Mouse (Mus musculus) intestine, embryonic 14.5 days (tissue): Measurements from ENCODE around the gene Rab30. TPM values are rescaled to one million over a fixed set of nuclear protein-coding genes. Genes with fewer than 3 reads are reported as not detected.
"Not testable (repeated sequence)": the region's sequence is repeated elsewhere in the genome, so short reads cannot be mapped to it uniquely, and the experiment has no call there.

Experiments used
- ATAC-seq: fragments of 200-750 bp; cut with Nextera tagmentation; replicated peaks from 2 replicates; pipeline ENCODE4 v1.8.0; 2017; ENCODE audit warnings: low read depth, moderate number of reproducible peaks, moderate TSS enrichment, moderate library complexity; ENCODE audit not compliant: low FRiP score, low TSS enrichment
- DNase-seq: peaks from one replicate; pipeline ENCODE4 v3.0.0-alpha.2; 2018; ENCODE audit warnings: low spot score
- H3K27ac ChIP-seq: fragments of 300-500 bp; sonication (generic); 2 replicates; pipeline ENCODE4 v1.5.1; 2014; ENCODE audit warnings: low read depth, mild to moderate bottlenecking, control low read depth
- H3K27me3 ChIP-seq: fragments of 300-500 bp; sonication (generic); replicated peaks from 2 replicates; pipeline ENCODE4 v1.6.1; 2014; ENCODE audit warnings: low read length, control low read depth; ENCODE audit not compliant: control insufficient read depth, insufficient read depth
- H3K36me3 ChIP-seq: fragments of 300-500 bp; sonication (generic); 2 replicates; pipeline ENCODE4 v1.6.1; 2014; ENCODE audit warnings: low read length, control low read depth; ENCODE audit not compliant: control insufficient read depth, insufficient read depth
- H3K4me1 ChIP-seq: fragments of 300-500 bp; sonication (generic); replicated peaks from 2 replicates; pipeline ENCODE4 v1.6.1; 2014; ENCODE audit warnings: low read length, control low read depth, mixed read lengths; ENCODE audit not compliant: control insufficient read depth, insufficient read depth
- H3K4me2 ChIP-seq: fragments of 300-500 bp; sonication (generic); 2 replicates; pipeline ENCODE4 v1.6.1; 2014; ENCODE audit warnings: low read length
- H3K4me3 ChIP-seq: fragments of 300-500 bp; sonication (generic); 2 replicates; pipeline ENCODE4 v1.5.1; 2014; ENCODE audit warnings: low read depth, low read length, control low read depth, mixed read lengths
- H3K9ac ChIP-seq: fragments of 300-500 bp; sonication (generic); 2 replicates; pipeline ENCODE4 v1.6.1; 2014; ENCODE audit warnings: mild to moderate bottlenecking, low read length
- H3K9me3 ChIP-seq: fragments of 300-500 bp; sonication (generic); 2 replicates; pipeline ENCODE4 v1.6.1; 2016; ENCODE audit warnings: low read length, control low read depth; ENCODE audit not compliant: control insufficient read depth
- WGBS: fragments of 180-500 bp; shearing (Covaris S2); extraction: QIAGEN DNeasy Blood & Tissue Kit; methylation state at CpG from one replicate; pipeline ENCODE4 v1.1.7; 2014; 5-methylcytosine and 5-hydroxymethylcytosine counted together
- polyA plus RNA-seq: library from polyadenylated mRNA; unstranded; fragments of >200 nt; fragmentation: Nextera tagmentation; extraction: Ambion mirVana; gene quantifications from 2 replicates; pipeline ENCODE4 v1.2.1, GENCODE M21; 2014

The Rab30 gene
- polyA plus RNA-seq, 1 experiment from 2014 or later: 19.1 TPM

DNA sequence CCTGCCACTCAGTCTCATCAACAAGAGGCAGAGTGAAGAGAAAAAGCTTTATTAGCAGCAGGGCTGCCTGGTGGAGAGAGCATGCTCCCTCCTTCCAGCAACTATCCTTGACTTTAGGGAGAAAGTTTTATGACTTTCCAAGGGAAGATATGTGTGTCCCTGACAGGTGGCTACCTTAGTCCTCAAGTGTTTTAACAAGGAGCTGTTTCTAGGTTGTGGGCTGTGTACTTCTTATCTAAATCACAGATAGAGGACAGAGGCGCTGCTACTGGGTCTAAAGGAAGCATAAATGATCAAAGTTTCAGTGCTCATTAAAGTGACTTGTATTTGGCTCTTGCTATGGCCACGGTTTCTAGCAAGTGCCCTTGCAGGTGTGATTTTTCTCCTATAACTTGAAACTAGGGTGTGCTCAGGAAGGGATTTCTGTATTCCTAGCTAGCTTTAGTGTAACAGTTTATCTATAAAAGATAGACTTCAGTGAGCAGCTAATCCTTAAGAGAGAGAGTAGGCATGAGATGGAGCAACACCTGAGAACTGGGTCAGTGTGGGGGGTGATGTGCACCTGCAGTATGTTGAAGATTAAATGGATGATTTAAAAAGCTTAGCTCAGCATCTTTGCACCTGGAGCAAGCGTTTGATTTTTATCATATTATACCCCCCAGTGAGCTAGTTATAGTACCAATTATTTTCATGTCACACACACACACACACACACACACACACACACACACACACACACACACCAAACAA lies 21.1 kb upstream of the Rab30 start:
- Histone ChIP-seq H3K4me3 (no peak overlapping the region), H3K9me3 (no peaks in the 10 kb centered on the region), H3K27ac (no peak overlapping the region), H3K36me3 (no peaks in the 10 kb centered on the region), H3K4me2 (no peak overlapping the region), H3K27me3 (0 out of 2 replicates have a peak, but pooled peaks cover 2% of the 10 kb centered on the region), H3K4me1 (no peaks in the 10 kb centered on the region), H3K9ac (no peak overlapping the region)
- ATAC-seq (no peak), DNase-seq (no peak)
- 63% methylated on average over 3 of the region's 3 CpGs for WGBS

DNA sequence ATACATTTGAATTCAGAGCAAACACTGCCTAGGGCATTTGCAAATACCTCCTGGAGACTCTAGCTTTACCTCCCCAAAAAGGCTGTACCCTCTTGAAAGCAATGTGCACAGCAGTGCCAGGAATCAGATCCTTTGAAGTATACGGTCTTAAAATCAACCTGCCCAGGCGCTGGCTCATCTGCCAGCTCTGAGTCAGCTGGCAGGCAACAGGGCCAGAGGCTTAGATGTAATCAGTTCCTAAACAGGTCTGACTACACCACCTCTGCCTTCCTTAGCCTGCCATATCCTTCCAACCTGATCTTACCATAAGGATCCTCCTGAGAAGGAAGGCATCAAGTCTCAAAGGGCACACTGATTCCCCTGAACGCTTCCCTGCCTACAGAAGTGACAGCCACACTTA lies 17.7 kb upstream of the Rab30 start:
- DNase-seq (no peak), ATAC-seq (no peak)
- WGBS: 34% methylated on average over 3 of the region's 3 CpGs
- Histone ChIP-seq H3K4me3 (no peak overlapping the region), H3K9me3 (no peaks in the 10 kb centered on the region), H3K4me2 (no peak overlapping the region), H3K36me3 (no peaks in the 10 kb centered on the region), H3K27ac (no peak overlapping the region), H3K4me1 (no peaks in the 10 kb centered on the region), H3K27me3 (0 out of 2 replicates have a peak, but pooled peaks cover 2% of the 10 kb centered on the region), H3K9ac (no peak overlapping the region)

DNA sequence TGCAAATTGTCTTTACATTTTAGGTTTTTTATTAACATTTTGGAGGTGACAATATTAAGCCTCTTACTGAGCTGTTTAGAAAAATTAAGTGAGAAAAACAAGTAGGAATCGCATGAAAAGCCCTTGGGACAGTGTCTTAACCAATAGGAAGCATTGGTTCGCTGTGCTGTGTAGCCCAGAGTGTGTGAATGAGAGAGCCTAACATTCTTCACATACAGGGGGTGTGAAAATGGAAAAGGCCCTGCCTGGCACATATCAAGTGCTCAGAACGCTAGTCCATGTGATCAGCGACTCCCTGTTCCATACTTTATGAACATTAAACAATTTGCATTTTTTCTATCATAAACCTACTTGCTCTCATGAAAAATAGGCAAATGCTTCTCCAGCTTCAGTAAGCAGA lies 17.1 kb upstream of the Rab30 start:
- WGBS: 64% methylated on average over 4 of the region's 4 CpGs
- Histone ChIP-seq H3K4me3 (no peak overlapping the region), H3K27ac (no peak overlapping the region), H3K36me3 (no peaks in the 10 kb centered on the region), H3K27me3 (0 out of 2 replicates have a peak, but pooled peaks cover 2% of the 10 kb centered on the region), H3K9me3 (no peaks in the 10 kb centered on the region), H3K9ac (no peak overlapping the region), H3K4me1 (no peaks in the 10 kb centered on the region), H3K4me2 (no peak overlapping the region)
- no peak for ATAC-seq
- no peak for DNase-seq

DNA sequence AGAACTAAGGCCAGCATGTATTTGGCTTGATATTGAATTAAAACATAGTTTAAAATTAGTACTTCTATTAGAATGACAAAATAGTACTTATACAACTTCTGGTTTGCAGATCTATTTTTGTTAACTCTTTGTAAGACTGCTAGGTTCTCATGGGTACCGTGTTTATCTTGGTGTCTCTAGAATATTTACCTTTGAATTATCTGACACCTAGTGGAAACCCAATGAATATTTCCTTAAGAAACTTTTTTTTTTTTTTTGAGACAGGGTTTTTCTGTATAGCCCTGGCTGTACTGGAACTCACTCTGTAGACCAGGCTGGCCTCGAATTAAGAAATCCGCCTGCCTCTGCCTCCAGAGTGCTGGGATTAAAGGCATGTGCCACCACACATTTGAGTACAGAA lies 11.8 kb upstream of the Rab30 start:
- H3K9me3 ChIP-seq, H3K4me2 ChIP-seq, H3K27ac ChIP-seq, H3K4me1 ChIP-seq, ATAC-seq, DNase-seq, H3K9ac ChIP-seq, H3K4me3 ChIP-seq, H3K27me3 ChIP-seq: not testable (repeated sequence)
- H3K36me3 ChIP-seq: peaks cover 14% of the 10 kb centered on the region; the same call in 1 of the 2 replicates
- WGBS: 74% methylated on average over 3 of the region's 3 CpGs

DNA sequence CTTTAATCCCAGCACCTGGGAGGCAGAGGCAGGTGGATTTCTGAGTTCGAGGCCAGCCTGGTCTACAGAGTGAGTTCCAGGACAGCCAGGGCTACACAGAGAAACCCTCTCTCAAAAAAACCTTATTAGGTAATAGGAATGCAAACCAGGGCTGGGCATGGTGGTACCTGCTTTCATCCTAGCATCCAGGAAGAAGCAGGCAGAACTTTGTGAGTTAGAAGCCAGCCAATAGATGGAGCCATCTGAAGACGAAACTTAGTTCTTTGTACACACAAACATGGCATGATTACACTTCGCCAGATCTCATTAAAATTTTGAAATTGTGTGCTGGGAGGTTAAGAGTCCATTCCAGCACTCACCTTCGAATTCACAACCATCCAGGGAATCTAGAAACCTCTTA lies 10.9 kb upstream of the Rab30 start:
- Histone ChIP-seq H3K4me3 (no peak overlapping the region), H3K4me2 (no peak overlapping the region), H3K27ac (no peak overlapping the region), H3K9me3 (no peaks in the 10 kb centered on the region), H3K36me3 (peaks cover 14% of the 10 kb centered on the region; the same call in 1 of the 2 replicates), H3K9ac (no peak overlapping the region), H3K27me3 (no peaks in the 10 kb centered on the region), H3K4me1 (no peaks in the 10 kb centered on the region)
- DNase-seq: no peak
- WGBS: 69% methylated on average over 4 of the region's 4 CpGs
- no peak for ATAC-seq

DNA sequence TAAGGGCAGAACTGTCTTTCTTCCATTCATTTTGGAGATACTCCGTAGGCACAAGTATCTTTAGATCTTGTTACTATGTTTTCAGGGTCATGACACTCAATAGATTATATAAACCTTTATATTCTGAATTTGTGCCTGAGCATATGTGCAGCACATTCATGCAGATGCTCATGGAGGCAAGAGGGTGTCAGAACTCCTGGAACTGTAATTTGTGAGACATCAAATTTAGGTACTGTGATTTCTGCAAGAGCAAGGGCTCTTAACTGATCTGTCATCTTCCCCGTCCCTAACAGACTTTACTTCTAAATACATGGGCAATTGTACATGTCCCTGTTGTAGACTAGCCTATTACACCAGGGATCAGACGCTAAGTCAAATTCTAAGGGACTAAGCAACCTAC lies 10.4 kb upstream of the Rab30 start:
- WGBS: 66% methylated on average over 3 of the region's 3 CpGs
- no peaks in the 10 kb centered on the region for H3K9me3 ChIP-seq
- H3K4me3 ChIP-seq: no peak overlapping the region
- no peak overlapping the region for H3K27ac ChIP-seq
- no peaks in the 10 kb centered on the region for H3K27me3 ChIP-seq
- DNase-seq: no peak
- H3K4me1 ChIP-seq: no peaks in the 10 kb centered on the region
- peaks cover 18% of the 10 kb centered on the region; the same call in 1 of the 2 replicates for H3K36me3 ChIP-seq
- no peak overlapping the region for H3K4me2 ChIP-seq
- H3K9ac ChIP-seq: no peak overlapping the region
- ATAC-seq: no peak

DNA sequence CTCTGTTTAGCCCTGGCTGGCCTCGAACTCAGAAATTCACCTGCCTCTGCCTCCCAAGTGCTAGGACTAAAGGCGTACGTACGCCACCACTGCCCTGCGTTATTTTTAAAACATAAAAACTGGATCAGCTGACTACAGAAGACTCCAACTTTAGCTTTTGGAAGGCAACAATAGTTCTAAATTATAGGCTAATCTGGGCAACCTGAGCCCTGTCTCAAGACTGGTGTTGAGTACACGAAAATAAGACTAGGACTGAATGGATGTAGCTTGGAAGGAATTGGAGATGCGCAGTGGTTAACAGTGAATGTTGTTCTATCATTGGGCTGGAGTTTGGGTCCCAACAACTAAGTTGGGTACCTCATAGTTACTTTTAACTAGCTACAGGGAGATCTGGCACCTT lies 9.3 kb upstream of the Rab30 start:
- no peak for DNase-seq
- Histone ChIP-seq H3K27ac (no peak overlapping the region), H3K4me3 (no peak overlapping the region), H3K4me1 (no peaks in the 10 kb centered on the region), H3K9me3 (no peaks in the 10 kb centered on the region), H3K9ac (no peak overlapping the region), H3K27me3 (no peaks in the 10 kb centered on the region), H3K4me2 (no peak overlapping the region), H3K36me3 (peaks cover 27% of the 10 kb centered on the region)
- 93% methylated on average over 7 of the region's 7 CpGs for WGBS
- ATAC-seq: no peak

DNA sequence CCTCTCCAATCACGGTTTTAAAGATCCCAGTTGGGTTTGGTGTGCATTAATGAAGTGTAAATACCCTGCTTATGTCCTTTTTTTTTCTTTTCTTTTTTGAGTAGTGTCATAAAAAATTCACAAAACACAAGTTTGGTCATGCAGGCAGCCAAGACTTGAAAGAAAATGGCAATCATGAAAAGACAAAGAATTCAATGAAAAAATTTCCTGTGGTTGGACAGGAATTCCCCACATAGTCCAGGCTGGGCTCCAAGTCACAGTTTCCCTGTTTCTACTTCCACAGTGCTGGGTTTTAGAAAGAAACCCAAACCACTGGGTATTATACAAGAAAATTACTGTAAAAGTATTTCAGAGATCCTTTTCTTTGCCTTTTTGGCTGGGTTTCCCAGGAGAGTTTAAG lies 3.8 kb upstream of the Rab30 start:
- Histone ChIP-seq H3K27ac (no peak overlapping the region), H3K27me3 (no peaks in the 10 kb centered on the region), H3K4me1 (peaks cover 8% of the 10 kb centered on the region; the same call in 1 of the 2 replicates), H3K4me2 (no peak overlapping the region), H3K36me3 (peaks cover 49% of the 10 kb centered on the region), H3K9me3 (no peaks in the 10 kb centered on the region), H3K4me3 (no peak overlapping the region), H3K9ac (no peak overlapping the region)
- ATAC-seq (no peak), DNase-seq (no peak)
- 90% methylated on average over 1 of the region's 1 CpGs for WGBS

DNA sequence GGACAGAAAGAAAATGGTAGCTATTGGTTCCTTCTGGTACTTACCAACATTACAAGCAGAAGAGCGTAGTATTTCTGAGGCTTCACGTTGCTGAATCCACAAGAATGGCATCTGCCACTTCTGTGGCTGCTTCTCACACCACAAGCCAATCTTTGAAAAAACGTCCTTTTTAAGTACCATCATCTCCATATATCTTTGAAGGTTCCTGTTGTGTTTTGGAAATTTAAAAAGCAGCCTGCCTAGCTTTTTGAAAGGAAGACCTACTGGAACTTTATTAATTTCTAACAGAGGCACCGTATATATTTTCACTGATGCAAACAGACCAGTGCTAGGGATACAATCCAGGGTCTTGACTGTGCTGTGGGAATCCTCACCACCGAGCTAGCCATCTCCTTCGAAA lies 1.4 kb upstream of the Rab30 start:
- Histone ChIP-seq H3K27ac (no peak overlapping the region), H3K4me1 (peaks cover 23% of the 10 kb centered on the region), H3K36me3 (peaks cover 35% of the 10 kb centered on the region), H3K9ac (peak overlapping the region; percentile 97), H3K9me3 (no peaks in the 10 kb centered on the region), H3K4me2 (peak overlapping the region; percentile 74), H3K4me3 (peak overlapping the region; percentile 91), H3K27me3 (no peaks in the 10 kb centered on the region)
- 30% methylated on average over 6 of the region's 6 CpGs for WGBS
- DNase-seq (no peak), ATAC-seq (no peak)
